In genomic region chr1:66459394-66459793, GRCm38 (mm10) we compare ENCODE assay signal across 18 mouse cellular contexts. TPM values are rescaled to one million over a fixed set of nuclear protein-coding genes. Genes with fewer than 3 reads are reported as not detected.
"Had no signal": no experiment of that assay in that cellular context is flagged by ENCODE, and none has a peak within 500 bp of the region (broad histone marks: within the 10 kb centered on the region; RNA-seq: fewer than 3 reads in every experiment).

No protein-coding gene starts in this region.

- DNase-seq: liver; liver, embryonic 13.5 days; liver, postnatal 0 days; right cerebral cortex, postnatal 14 days; thymus, adult 2 months; thymus, postnatal 25 days; thymus, postnatal 4 days had no signal

- H3K27me3 ChIP-seq: liver, embryonic 13.5 days; liver, embryonic 15.5 days; megakaryocyte, embryonic 14.5 days; midbrain, embryonic 13.5 days; midbrain, embryonic 15.5 days; neural tube, embryonic 12.5 days; stomach, embryonic 15.5 days had no signal

- H3K27ac ChIP-seq: liver, embryonic 13.5 days; liver, embryonic 15.5 days; macrophage; midbrain, embryonic 13.5 days; midbrain, embryonic 15.5 days; neural tube, embryonic 12.5 days; stomach, embryonic 15.5 days; stomach, postnatal 0 days had no signal

- H3K4me1 ChIP-seq: liver, embryonic 13.5 days; liver, embryonic 15.5 days; megakaryocyte, embryonic 14.5 days; midbrain, embryonic 13.5 days; midbrain, embryonic 15.5 days; neural tube, embryonic 12.5 days; stomach, embryonic 15.5 days had no signal

- H3K4me2 ChIP-seq: liver, embryonic 11.5 days; liver, embryonic 13.5 days; liver, embryonic 15.5 days; midbrain, embryonic 11.5 days; midbrain, embryonic 13.5 days; midbrain, embryonic 15.5 days; neural tube, embryonic 12.5 days; stomach, embryonic 15.5 days had no signal

- ATAC-seq: liver, postnatal 0 days; midbrain, embryonic 13.5 days; midbrain, embryonic 15.5 days had no signal

- H3K36me3 ChIP-seq: liver, embryonic 13.5 days; liver, embryonic 15.5 days; midbrain, embryonic 13.5 days; midbrain, embryonic 15.5 days; neural tube, embryonic 12.5 days; stomach, embryonic 15.5 days had no signal

- H3K4me3 ChIP-seq: liver, embryonic 13.5 days; liver, embryonic 15.5 days; megakaryocyte, embryonic 14.5 days; midbrain, embryonic 13.5 days; midbrain, embryonic 15.5 days; neural tube, embryonic 12.5 days; stomach, embryonic 15.5 days had no signal

- H3K9ac ChIP-seq: liver, embryonic 13.5 days; liver, embryonic 15.5 days; liver, postnatal 0 days; midbrain, embryonic 13.5 days; midbrain, embryonic 15.5 days; neural tube, embryonic 12.5 days; stomach, embryonic 15.5 days had no signal

- H3K9me3 ChIP-seq: liver, embryonic 13.5 days; liver, embryonic 15.5 days; megakaryocyte, embryonic 14.5 days; midbrain, embryonic 13.5 days; midbrain, embryonic 15.5 days; neural tube, embryonic 12.5 days; stomach, embryonic 15.5 days had no signal

RNA-seq across cellular contexts. Expression of gene Unc80, which starts 8.8 kb away (rescaled TPM):
- polyA plus RNA-seq: liver, embryonic 13.5 days; liver, embryonic 15.5 days; macrophage; spleen, adult 2 months had no signal
